Mouse (Mus musculus): ENCODE results near the gene Ccl24. TPM values are rescaled to one million over a fixed set of nuclear protein-coding genes. Genes with fewer than 3 reads are reported as not detected.

The Ccl24 gene
- polyA plus RNA-seq, 1 experiment, result not detected

DNA sequence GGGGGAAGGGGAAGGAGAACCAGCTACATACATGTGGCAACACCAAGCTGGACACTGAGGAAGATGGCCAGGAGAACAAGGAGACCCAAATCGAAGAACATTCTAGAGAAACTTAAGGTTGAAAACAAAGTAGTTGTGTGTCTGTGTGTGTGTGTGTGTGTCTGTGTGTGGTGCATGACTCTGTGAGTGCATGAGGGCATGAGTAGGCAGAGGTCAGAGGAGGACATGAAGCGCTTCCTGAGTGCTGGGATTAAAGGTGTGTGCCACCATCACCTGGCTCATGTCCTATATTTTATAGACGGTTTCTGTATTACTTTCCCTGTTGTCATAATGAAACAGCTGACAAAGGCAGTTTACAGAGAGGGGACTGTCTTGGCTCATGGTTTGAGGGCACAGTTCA, 9.4 kb downstream of the Ccl24 start, which contains the start of gene Ccl26:
TSS of gene Ccl26 (minus strand) at position 101 of the 400 bp plus-strand sequence.
- H3K27me3 ChIP-seq (ENCODE audit: control insufficient read depth, insufficient read depth, insufficient read length), result no peaks in the 10 kb centered on the region
- no peak within 1 kb of the TSS for H3K4me3 ChIP-seq
- no peak within 1 kb of the TSS for H3ac ChIP-seq (ENCODE audit: control insufficient read depth, insufficient read length)
- H3K4me2 ChIP-seq (ENCODE audit: low read depth), result no peak within 1 kb of the TSS
- TF ChIP-seq POLR2AphosphoS2 (IDR thresholded peaks at IDR 0.05; ENCODE audit: insufficient read length, low read depth) (no peak), E2F4 (IDR thresholded peaks at IDR 0.05; ENCODE audit: insufficient read depth) (no peak), TCF12 (IDR thresholded peaks at IDR 0.05; ENCODE audit: insufficient read depth, poor library complexity, severe bottlenecking) (no peak), POLR2A (IDR thresholded peaks at IDR 0.05; ENCODE audit: insufficient read length, low read depth) (no peak), TCF3 (IDR thresholded peaks at IDR 0.05; ENCODE audit: insufficient read length, low read depth) (no peak), SRF (IDR thresholded peaks at IDR 0.05; ENCODE audit: control insufficient read depth, insufficient read length, low read depth) (no peak), MYOD1 (IDR thresholded peaks at IDR 0.05; ENCODE audit: control insufficient read depth in 1 of 3, insufficient read length in 2 of 3, low read depth in 2 of 3) (no peak), REST (IDR thresholded peaks at IDR 0.05; ENCODE audit: insufficient read depth, insufficient read length) (no peak), USF1 (IDR thresholded peaks at IDR 0.05; ENCODE audit: low read depth) (no peak), CEBPB (IDR thresholded peaks at IDR 0.05; ENCODE audit: insufficient read depth, poor library complexity, severe bottlenecking) (no peak), MYOG (IDR thresholded peaks at IDR 0.05; ENCODE audit: control insufficient read depth in 1 of 3, insufficient read depth in 1 of 3, insufficient read length in 2 of 3, low read depth in 2 of 3) (no peak), MAX (IDR thresholded peaks at IDR 0.05; ENCODE audit: low read depth) (no peak)
- H3K79me2 ChIP-seq (ENCODE audit: control insufficient read depth, insufficient read depth), result no peaks in the 10 kb centered on the region
- no peaks in the 10 kb centered on the region for H3K36me3 ChIP-seq (ENCODE audit: control insufficient read depth, insufficient read depth)

DNA sequence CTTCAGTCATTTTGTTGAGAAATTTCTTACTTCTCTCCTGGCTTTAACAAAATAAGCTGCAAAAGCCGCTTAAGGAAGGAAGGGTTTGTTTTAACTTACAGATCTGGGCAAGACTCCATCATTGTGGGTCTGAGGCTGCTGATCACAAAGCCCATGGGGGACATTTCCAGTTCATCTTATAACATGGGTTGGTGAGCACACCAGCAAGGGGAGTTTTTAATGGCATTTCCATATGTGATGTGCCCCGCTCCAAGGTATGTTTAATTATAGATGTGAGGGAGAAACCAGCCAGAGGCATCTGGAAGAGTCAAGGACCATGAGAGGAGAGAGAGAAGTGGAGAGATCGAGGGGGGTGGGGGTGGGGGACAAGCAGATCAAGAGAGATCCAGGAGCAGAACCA, 15.2 kb downstream of the Ccl24 start:
- TF ChIP-seq E2F4 (IDR thresholded peaks at IDR 0.05; ENCODE audit: insufficient read depth) (no peak), USF1 (IDR thresholded peaks at IDR 0.05; ENCODE audit: low read depth) (no peak), REST (IDR thresholded peaks at IDR 0.05; ENCODE audit: insufficient read depth, insufficient read length) (no peak), MYOG (IDR thresholded peaks at IDR 0.05; ENCODE audit: control insufficient read depth in 1 of 3, insufficient read depth in 1 of 3, insufficient read length in 2 of 3, low read depth in 2 of 3) (no peak), SRF (IDR thresholded peaks at IDR 0.05; ENCODE audit: control insufficient read depth, insufficient read length, low read depth) (no peak), CEBPB (IDR thresholded peaks at IDR 0.05; ENCODE audit: insufficient read depth, poor library complexity, severe bottlenecking) (no peak), POLR2A (IDR thresholded peaks at IDR 0.05; ENCODE audit: insufficient read length, low read depth) (no peak)
- H3ac ChIP-seq (ENCODE audit: control insufficient read depth, insufficient read length), result no peak overlapping the region
- no peak overlapping the region for H3K4me3 ChIP-seq
- H3K27me3 ChIP-seq (ENCODE audit: control insufficient read depth, insufficient read depth, insufficient read length), result no peaks in the 10 kb centered on the region
- H3K4me2 ChIP-seq (ENCODE audit: low read depth), result no peak overlapping the region
- H3K36me3 ChIP-seq (ENCODE audit: control insufficient read depth, insufficient read depth), result no peaks in the 10 kb centered on the region
- H3K79me2 ChIP-seq (ENCODE audit: control insufficient read depth, insufficient read depth), result no peaks in the 10 kb centered on the region

DNA sequence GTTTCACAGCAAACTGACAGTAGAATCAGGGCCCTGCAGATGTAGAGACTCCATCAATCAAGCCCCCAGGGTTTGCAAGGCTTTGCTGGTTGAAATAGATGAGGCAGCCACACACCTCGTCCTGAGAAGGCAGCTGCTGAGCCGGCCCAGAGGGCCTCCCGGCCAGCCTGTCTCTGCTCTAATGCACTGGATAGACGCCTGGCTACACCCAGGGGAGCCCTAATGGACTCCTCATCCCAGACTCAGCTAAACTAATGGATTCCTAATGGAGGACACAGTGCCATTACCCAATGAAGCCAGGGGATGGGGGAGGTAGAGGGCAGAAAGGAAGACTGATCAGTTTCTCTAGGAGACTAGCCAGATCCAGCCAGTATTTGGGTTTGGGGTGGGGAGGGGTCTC, 15.8 kb downstream of the Ccl24 start:
- TF ChIP-seq TCF3 (IDR thresholded peaks at IDR 0.05; ENCODE audit: insufficient read length, low read depth), result no peak
- TF ChIP-seq TCF12 (IDR thresholded peaks at IDR 0.05; ENCODE audit: insufficient read depth, poor library complexity, severe bottlenecking), result no peak
- TF ChIP-seq USF1 (IDR thresholded peaks at IDR 0.05; ENCODE audit: low read depth), result no peak
- TF ChIP-seq POLR2AphosphoS2 (IDR thresholded peaks at IDR 0.05; ENCODE audit: insufficient read length, low read depth), result no peak
- no peak for TF ChIP-seq MAX (IDR thresholded peaks at IDR 0.05; ENCODE audit: low read depth)
- TF ChIP-seq CEBPB (IDR thresholded peaks at IDR 0.05; ENCODE audit: insufficient read depth, poor library complexity, severe bottlenecking), result no peak
- TF ChIP-seq REST (IDR thresholded peaks at IDR 0.05; ENCODE audit: insufficient read depth, insufficient read length), result no peak
- no peak for TF ChIP-seq SRF (IDR thresholded peaks at IDR 0.05; ENCODE audit: control insufficient read depth, insufficient read length, low read depth)
- no peak for TF ChIP-seq POLR2A (IDR thresholded peaks at IDR 0.05; ENCODE audit: insufficient read length, low read depth)
- no peak for TF ChIP-seq MYOD1 (IDR thresholded peaks at IDR 0.05; ENCODE audit: control insufficient read depth in 1 of 3, insufficient read length in 2 of 3, low read depth in 2 of 3)
- H3ac ChIP-seq (ENCODE audit: control insufficient read depth, insufficient read length), result no peak overlapping the region
- H3K4me3 ChIP-seq, result no peak overlapping the region
- no peaks in the 10 kb centered on the region for H3K79me2 ChIP-seq (ENCODE audit: control insufficient read depth, insufficient read depth)
- no peaks in the 10 kb centered on the region for H3K27me3 ChIP-seq (ENCODE audit: control insufficient read depth, insufficient read depth, insufficient read length)
- no peaks in the 10 kb centered on the region for H3K36me3 ChIP-seq (ENCODE audit: control insufficient read depth, insufficient read depth)
- H3K4me2 ChIP-seq (ENCODE audit: low read depth), result no peak overlapping the region

DNA sequence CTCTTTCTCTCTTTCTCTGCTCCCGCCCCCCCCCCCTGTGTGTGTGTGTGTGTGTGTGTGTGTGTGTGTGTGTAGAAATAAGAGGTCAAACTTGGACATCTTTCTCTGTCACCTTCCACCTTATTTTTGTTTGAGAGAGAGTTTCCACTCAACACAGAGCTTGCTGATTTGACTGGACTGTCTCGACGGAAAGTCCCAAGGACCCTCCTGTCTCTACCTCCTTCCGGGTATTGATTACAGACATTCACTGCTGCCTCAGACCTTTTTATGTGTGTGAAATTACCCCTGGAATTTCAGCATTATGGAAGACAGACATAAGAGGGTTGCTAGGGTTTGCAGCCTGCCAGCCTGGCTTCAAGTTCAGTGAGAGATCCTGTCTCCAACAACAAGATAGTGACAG, 16.6 kb downstream of the Ccl24 start:
- Histone ChIP-seq H3K27me3 (ENCODE audit: control insufficient read depth, insufficient read depth, insufficient read length) (no peaks in the 10 kb centered on the region), H3K79me2 (ENCODE audit: control insufficient read depth, insufficient read depth) (no peaks in the 10 kb centered on the region), H3K4me2 (ENCODE audit: low read depth) (no peak overlapping the region), H3ac (ENCODE audit: control insufficient read depth, insufficient read length) (no peak overlapping the region), H3K36me3 (ENCODE audit: control insufficient read depth, insufficient read depth) (no peaks in the 10 kb centered on the region), H3K4me3 (no peak overlapping the region)
- no peak for TF ChIP-seq TCF3 (IDR thresholded peaks at IDR 0.05; ENCODE audit: insufficient read length, low read depth)
- no peak for TF ChIP-seq USF1 (IDR thresholded peaks at IDR 0.05; ENCODE audit: low read depth)
- TF ChIP-seq MYOD1 (IDR thresholded peaks at IDR 0.05; ENCODE audit: control insufficient read depth in 1 of 3, insufficient read length in 2 of 3, low read depth in 2 of 3), result no peak
- TF ChIP-seq POLR2A (IDR thresholded peaks at IDR 0.05; ENCODE audit: insufficient read length, low read depth), result no peak
- TF ChIP-seq MAX (IDR thresholded peaks at IDR 0.05; ENCODE audit: low read depth), result no peak
- no peak for TF ChIP-seq E2F4 (IDR thresholded peaks at IDR 0.05; ENCODE audit: insufficient read depth)
- TF ChIP-seq TCF12 (IDR thresholded peaks at IDR 0.05; ENCODE audit: insufficient read depth, poor library complexity, severe bottlenecking), result no peak
- TF ChIP-seq POLR2AphosphoS2 (IDR thresholded peaks at IDR 0.05; ENCODE audit: insufficient read length, low read depth), result no peak
- TF ChIP-seq CEBPB (IDR thresholded peaks at IDR 0.05; ENCODE audit: insufficient read depth, poor library complexity, severe bottlenecking), result no peak
- TF ChIP-seq SRF (IDR thresholded peaks at IDR 0.05; ENCODE audit: control insufficient read depth, insufficient read length, low read depth), result no peak

DNA sequence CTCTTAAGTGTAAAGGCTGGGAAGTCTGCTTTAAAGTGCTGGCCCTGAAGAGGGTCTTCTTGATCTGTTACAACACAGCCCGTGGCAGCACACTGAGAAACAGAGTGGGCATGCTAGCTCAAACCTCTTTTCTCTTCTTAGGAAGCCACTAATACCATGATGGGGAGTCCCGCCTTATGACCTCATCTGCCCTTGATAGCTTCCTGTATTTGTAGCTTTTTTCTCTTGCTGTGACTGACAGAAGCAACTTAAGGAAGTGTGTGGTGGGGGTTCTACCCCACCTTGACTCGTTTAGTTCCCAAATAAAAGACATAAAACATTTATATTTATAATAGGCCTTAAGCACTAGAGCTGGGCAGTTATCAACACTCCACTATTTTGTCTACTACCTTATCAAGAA, 21.3 kb downstream of the Ccl24 start:
- H3K4me3 ChIP-seq, result no peak overlapping the region
- no peak for TF ChIP-seq USF1 (IDR thresholded peaks at IDR 0.05; ENCODE audit: low read depth)
- no peaks in the 10 kb centered on the region for H3K36me3 ChIP-seq (ENCODE audit: control insufficient read depth, insufficient read depth)
- no peak overlapping the region for H3ac ChIP-seq (ENCODE audit: control insufficient read depth, insufficient read length)
- H3K27me3 ChIP-seq (ENCODE audit: control insufficient read depth, insufficient read depth, insufficient read length), result no peaks in the 10 kb centered on the region
- H3K79me2 ChIP-seq (ENCODE audit: control insufficient read depth, insufficient read depth), result no peaks in the 10 kb centered on the region
- no peak overlapping the region for H3K4me2 ChIP-seq (ENCODE audit: low read depth)

Data from myocyte (in vitro differentiated cells).